Mouse (Mus musculus) 416B (cell line): ENCODE results near the gene Chl1.

Source experiments
- DNase-seq: peaks from one replicate; pipeline ENCODE4 v3.0.0; 2011; ENCODE audit warnings: low read depth

The Chl1 gene

DNA sequence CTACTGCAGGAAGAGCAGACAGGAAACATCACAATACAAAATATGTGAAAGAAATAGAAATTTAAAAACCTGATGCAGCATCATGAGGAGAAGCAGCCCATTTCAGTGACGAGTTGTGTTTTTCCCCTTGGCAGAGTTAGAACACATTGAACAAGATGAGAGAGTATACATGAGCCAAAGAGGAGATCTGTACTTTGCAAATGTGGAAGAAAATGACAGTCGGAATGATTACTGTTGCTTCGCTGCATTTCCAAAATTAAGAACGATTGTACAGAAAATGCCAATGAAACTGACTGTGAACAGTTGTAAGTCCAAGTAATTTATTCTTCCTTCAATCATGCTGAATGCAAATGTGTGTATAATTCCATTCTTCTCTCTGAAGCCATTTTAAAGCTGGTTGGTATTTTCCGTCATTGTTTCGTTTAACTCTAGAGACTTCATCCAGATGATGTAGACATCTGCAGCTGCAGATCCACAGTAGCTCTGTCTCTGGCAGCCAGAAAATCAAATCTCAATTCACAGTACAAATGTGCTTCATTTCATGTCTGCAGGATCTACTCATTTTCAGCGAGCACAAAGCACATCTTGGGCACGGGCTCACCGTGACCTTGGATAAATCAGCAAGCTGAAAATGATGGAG, 155.4 kb downstream of the Chl1 start:
- DNase-seq = no peak

DNA sequence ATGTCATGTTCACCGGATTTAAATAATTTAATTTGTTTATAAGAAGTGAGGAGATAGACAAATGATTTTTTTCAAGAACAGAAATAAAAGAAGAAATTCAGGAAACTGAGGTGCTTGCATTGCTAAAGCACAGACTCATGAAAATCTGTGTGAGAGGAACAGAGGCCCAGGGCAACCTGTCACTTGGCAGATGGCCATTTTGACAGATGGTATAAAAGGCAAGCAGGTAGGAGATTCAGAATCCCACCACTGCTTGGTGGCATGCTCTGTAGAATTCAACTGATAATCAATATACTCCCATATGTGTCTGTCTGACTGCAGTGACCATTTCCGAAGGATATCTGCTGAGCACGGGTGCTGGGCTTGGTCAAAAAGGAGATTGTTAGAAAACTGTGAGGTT, 162.7 kb downstream of the Chl1 start:
- DNase-seq = no peak

DNA sequence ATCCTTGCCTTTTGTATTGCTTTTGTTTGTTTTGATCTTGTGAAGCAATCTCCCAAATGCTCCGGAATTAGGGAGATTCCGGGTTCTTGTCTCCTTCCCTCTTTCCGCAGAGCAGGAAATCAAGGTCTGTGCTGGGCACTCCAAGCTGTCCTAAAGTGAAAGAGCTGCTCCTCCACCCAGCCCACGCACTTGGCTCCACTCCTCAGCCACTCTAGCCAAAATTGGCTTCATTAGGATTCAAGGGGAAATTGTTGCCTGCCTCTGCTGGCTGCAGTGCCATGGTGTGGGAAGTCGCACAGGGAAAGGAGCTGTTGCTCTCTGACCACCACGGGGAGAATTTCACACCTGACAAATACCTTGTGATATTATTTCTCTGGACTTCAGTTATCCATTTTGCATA, 163.9 kb downstream of the Chl1 start:
- no peak for DNase-seq

DNA sequence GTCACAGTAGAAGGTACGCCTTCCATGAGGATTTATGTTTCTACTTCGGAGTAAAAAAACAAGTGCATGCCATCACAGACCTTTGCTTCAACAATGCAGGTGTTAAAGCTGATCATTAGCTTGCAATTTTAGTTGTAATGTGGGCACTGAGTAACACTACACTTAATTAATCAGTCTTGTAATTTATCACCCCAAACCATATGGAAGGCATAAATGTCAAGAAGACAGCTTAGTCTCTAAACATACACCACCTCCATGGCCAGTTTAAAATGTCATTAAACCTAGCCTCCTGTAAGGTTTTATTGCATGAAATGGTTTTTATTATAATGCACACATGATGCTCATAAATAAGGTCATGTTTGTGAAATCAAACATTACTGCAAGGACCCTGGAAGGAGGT, 164.8 kb downstream of the Chl1 start:
- no peak for DNase-seq

DNA sequence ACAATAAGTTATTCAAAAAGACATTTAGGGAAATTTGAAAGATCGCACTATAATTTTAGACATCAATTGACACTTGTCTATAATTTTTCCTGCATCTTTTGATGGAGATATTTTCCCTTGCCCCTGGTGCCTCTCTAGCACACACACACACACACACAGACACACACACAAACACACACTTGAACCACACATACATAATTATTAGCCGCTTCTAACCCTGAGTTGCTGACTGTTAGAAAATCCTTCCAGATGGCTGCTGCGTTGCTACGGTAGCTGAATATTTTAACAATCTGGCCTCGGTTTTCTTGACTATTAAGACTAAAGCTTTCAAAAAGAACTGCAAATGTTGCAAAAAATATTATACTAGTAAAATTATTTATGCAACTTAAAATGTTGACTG, 166.3 kb downstream of the Chl1 start:
- DNase-seq = no peak

DNA sequence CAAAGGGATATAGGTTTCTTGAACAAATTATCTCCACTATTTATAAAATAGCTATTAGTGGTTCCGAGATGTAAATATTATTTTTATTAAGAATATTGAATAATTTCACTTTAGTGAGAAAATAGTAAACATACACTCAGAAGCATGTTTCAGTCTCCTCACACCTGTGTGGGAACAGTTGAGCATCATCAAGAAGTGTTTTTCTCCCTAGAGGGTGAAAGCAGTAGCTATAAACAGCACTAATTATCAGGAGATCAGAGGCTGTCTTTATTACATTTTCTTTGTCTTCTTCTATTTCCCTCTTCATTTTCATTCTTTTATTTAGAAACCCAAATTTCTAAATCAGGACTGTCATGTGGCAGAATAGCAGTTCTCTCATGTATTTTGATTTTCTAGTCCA, 166.7 kb downstream of the Chl1 start:
- no peak for DNase-seq

DNA sequence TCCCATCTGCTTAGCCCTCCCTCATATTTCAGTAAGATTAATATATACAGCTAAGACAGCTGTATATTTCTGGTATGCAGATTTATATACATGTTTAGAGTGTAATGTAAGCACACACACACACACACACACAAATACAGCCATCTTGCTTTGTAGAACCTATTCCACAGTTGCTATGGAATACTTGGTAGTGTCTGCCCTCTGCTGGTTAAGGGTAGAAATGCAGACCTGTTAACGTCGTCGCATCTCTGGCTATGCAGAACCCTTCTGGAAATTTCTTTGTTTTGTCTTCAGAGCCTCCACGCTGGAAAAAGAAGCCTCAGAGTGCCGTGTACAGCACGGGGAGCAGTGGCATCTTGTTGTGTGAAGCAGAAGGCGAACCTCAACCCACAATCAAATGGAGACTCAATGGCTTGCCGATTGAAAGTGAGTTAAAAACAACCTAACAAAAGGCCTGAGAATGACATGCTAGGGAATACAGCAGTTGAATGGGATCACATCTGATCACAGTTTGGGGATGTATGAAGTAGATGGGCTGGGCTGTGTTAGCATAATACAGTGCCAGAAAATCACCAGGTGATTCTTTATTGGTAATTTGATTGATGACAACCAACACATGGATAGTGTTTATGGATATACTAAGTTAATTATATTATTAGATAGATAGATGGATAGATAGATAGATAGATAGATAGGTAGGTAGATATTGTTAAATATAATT, 172.6 kb downstream of the Chl1 start:
- peak; percentile 77 for DNase-seq

DNA sequence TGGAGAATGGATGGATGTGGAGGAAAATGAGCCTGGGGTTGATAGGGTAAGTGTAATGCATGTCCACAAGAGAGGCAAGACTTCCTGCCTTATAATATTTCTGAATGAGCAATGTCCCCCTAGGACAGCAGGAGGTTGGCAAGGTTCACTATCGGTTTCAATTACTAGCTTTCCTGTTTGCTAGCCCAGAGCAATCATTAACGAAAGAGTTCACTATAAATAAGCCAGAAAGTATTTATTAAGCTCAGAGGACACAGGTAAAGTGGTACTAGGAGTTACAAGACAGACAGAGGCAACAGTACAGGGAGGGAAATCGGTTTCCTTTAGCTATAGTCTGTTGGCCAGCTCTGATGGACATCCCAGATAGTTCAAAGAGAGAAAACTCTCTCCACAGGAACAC, 182.1 kb downstream of the Chl1 start:
- no peak for DNase-seq

DNA sequence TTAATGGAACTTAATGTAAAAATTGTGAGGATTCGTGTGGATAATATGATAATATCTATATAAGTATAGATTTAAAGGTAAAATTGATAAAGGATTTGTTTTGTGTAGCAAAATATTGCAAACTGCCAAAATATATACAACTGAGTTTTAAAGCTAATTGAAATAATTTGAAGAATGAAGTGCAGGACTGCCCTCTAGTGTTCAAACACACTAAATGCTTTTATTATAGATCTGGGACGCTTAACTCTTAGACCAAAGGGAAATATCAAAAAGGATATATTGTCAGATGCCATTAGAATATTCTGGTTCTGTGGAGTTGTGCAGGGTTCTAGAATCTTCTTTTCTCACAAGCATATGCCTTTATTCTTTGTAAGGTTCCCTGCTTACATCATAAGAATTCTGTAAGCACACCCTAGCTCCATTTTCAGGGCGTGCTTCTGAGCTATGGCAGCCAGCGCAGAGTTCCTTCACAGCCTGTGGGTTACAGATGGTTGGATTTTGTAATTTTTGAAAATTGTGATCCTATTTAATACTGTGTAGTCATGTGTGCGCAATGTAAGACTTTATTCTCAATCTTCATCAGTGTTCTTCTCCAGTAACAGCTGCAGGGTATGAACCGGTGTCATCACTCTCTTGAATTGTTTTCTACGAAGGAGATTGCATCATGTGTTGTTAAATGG, 187.1 kb downstream of the Chl1 start:
- peak; percentile 72 for DNase-seq

DNA sequence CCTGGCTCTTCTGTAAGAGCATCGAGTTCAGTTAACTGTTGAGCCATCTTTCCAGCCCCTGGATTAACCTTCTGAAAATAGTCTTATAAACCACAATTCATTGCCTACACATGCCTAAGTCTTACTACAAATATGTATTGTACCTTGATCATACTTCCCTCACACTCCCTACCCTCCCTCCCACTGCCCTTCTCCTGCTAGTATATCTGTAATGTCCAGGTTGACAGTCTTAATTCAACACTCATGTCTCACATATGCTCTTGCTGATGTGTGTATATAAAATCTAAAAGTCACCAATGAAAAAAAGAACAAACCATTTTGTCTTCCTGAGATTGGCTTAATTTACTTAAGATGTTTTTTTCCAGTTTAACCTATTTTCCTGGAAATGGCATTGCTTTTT, 189.1 kb downstream of the Chl1 start:
- DNase-seq = no peak

DNA sequence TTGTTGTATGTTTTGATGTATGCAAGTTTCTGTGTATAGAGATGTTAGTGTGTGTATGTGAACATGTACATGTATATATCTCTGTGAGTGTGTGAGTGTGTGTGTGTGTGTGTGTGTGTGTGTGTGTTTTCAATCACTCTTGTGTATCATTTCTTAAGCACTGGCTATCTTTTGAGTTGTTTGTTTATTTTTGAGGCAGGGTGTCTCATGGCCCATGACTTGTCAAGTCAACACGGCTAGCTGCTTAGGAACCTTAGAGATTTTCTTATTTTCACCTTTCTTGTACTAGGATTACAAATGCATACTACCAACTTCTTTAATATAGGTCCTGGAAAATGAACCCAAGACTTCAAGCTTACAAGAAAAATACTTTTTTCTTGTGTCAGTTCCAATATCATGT, 189.5 kb downstream of the Chl1 start:
- no peak for DNase-seq

DNA sequence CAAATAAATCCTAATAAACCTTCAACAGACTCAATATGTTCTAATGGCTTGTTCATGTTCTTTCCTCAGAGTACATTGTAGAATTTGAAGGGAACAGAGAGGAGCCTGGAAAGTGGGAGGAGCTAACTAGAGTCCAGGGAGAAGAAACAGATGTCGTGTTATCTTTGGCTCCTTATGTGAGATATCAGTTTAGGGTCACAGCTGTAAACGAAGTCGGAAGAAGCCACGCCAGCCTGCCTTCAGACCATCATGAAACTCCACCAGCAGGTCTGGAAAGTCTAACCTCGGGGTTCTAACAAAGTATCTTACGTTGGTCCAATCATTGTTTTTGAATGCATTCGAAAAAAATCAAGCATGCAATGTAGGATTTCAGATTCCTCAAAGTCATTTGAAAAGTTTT, 189.9 kb downstream of the Chl1 start:
- peak; percentile 18 for DNase-seq

DNA sequence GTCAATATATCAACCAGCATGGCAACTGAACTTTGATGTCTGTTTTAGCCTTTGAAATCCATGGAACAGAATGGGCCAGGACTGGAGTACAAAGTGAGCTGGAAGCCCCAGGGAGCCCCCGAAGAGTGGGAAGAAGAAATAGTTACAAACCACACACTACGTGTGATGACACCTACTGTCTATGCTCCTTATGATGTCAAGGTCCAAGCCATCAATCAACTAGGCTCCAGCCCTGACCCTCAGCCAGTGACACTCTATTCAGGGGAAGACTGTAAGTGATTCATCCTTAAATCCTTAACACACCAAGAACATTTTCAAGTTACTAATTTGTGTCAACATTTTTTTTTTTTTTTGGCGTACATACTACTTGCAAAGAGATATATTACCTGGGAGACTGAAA, 196.0 kb downstream of the Chl1 start:
- no peak for DNase-seq

DNA sequence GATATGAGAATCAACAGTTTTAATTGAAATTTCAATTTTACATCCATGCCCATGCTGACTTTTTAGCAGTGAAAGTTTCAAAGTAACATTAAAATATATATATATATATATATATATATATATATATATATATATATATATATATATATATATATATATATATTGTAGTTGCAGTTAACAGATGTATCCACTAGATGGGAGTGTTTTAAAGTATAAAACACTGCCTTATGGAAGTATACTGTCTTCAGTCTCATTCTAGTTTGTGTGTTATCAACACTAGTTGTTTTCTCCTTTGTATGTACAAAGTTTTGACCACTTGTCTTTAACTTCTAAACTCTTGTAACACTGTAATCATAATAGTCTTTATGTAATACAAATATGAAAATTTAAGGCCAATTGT, 228.9 kb downstream of the Chl1 start:
- peak; percentile 49 for DNase-seq

DNA sequence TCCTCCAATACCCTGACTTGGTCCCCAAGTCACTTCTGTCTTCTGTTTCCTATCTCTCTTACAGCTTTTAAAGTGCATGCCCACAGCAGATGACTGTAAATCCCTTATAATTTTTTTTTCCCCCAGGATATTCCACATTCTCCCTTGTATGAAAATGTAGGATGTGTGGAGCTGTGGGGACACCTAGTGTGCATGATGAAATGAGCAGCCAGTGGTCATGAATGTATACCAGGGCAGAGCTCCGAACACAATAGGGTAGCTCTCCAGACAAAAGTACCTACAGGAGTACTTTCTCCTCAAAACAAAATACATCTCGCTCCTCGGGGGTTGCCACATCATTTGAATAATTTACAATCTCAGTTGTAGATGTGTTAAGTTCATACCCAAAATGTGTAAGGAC, 232.4 kb downstream of the Chl1 start:
- DNase-seq = no peak

DNA sequence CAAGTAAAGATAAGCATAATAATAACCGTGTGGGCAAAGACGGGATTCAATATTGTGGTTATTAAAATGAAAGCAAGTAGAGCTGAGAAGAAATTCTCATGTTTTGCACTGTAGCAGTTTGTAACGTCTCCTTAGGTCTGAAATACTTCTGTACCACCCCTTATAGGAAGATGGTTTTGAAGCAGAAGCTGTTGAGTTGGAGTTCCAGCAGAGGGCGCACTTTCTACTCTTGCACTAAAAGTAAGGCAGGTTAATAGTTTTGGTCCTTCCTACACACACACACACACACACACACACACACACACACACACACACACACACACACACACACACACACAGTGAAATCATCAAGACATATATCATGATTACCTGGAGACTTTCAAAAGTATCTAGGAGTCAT, 235.7 kb downstream of the Chl1 start:
- peak; percentile 69 for DNase-seq

DNA sequence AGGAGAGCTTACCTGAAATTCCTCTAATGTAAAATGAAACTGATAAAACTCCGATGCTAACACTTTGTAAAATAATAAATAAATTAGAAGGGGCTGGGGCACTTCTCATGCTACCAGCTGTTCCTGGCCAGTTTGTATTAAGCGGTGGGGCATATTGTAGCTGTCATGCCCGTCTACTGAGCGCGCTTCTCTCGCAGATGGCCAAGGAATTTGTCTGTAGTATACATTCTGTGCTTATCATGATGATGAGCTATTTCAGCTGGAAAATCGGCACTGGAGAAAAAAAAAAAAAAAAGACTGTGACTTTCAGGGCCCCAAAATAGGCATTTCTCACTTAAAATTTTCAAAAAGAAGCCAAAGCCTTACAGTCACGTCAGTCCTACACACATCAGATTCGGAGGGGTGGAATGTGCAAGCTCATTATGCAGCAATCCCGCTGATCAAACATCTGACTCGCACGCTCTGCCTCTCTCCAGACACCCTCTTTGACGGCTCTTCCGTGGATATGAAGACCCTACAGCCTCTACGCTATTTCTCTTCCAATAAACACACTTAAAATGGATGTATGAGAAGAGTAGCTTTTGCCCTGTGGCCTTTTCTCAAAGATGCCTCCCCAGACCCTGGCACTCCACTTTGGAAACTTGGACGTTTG, 238.9 kb downstream of the Chl1 start:
- DNase-seq = no peak

DNA sequence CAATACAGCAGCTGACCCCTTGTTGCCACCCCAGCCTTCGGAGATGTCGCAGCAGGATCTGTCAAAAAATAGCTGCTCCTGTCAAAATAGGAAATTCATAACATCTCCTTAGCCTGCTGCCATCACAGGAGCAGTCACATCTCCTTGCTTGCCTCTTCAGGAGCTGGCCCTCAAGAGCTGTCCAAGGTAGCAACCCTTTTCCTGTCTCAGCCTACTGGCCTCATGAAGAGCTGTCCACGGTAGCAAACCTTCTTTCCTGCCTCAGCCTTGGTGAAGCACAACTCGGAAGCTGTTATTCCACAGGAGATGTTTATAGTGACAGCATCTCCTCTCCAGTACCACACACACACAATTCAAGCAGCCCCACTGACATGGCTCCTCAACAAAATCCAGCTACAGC, 243.5 kb downstream of the Chl1 start:
- peak; percentile 67 for DNase-seq

DNA sequence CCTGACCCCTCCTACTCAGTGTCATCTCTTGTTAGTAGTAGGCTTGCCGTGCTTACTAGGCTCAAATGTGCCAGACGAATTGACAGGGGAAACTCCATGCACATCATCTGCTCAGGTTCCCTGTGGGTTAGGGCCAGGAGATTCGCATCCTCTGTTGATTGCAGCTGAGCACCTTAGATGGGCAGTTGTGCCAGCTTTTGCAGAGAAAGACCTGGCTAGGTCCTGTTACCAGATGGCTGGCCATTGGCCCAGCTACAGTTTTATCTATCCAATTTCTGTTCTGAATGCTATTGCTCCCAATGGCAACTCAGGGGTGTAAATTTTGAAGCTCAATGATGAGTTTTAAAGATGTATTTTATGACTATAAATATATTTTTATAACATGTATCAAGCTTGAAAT, 256.4 kb downstream of the Chl1 start:
- DNase-seq = no peak

DNA sequence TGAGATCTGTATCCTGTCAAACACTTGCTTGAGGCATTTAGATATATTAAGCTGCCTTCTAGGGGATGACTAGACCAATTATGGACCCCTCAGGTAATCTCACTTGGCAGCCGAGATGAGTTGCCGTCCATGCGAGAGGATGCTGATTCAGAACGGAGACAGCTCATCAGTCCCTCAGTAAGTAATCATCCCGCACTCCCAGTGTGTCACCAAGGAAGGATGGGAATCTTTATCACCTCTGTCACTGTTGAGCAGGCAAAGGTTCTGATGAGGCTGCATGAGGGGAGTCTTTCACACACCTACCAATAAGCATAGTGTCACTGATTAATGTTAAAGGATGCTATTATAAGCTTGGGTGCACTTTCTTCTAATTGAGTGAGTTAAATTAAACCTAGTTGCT, 270.7 kb downstream of the Chl1 start:
- DNase-seq = no peak

DNA sequence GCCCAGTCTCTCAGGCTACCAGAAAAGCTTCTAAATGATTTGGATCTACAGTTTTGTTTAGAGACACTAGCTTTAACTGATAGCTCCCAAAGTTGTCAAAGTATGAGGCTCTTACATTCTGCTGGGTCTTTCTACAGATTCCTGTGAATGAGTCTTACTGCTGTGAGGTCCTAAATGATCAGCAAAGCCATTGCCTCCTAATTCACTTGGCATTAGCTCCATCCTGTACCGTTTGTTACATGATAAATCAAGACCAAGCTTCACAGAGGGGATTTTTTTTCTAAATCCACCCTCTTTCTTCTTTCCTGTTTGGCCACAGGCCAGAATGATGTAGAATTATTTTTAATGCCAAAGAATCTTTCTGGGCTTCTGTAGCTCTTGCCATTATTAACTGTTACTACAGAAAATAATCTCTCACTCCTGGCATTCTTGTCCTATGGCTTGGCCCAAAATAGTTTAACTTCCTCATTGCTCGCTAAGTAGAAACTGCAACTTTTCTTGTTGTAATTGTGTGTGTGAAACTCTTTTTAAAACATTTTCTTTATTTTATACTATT, 280.8 kb downstream of the Chl1 start:
- DNase-seq = peak; percentile 11

DNA sequence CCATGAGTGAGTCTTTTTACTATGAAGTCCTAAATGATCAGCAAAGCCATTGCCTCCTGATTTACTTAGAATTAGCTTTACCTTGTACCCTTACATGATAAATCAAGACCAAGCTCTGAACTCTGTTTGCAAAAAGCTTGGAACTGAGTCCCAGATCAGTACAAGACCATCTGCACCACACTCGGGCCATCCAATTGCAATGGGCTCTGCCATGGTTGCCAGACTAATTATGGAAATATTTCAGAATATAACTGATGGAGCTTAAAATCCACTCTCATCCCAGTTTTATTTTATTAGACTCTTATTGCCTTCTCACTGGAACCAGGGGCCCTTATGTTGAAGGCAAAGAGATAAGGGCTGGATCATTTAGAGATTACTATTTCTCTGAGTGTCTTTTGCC, 284.9 kb downstream of the Chl1 start:
- DNase-seq = no peak
